Mouse (Mus musculus) cerebellum, adult (tissue): ENCODE results near the gene Zc3h14.

Experiments
- ATAC-seq: cut with Nextera tagmentation; 2 replicates; pipeline ENCODE4 v1.9.2; 2017; ENCODE audit warnings: mild to moderate bottlenecking, moderate library complexity, mixed read lengths; ENCODE audit not compliant: insufficient number of reproducible peaks, low FRiP score, low TSS enrichment

Zc3h14 gene

DNA sequence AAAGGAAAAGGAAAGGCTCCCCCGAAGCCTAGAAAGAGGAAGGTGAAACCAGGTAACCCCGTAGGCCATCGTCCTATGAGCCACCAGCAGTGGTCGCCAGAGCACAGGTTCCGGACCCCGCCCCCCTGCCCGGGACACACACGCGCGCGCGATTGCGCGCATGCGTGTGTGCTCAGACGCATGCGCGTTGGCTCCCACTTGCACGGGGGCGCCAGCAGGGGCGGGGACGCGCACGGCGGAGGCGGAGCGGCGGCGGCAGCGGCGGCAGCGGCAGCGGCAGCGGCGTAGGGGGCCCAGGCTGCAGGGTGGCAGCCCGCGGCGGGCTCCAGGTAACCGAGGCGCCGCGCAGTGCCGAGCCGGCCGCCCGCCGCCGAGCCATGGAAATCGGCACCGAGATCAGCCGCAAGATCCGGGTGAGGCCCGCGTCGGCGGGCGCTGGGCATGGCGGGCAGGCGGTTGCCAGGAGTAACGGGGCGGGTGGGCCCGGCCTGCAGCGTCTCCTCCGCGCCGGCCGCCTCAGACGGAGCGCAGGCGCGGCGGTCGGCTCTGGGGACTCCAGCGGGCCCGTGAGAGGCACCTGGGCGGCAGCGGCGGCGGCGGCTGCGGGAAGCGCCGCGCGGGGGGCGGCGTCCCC is at the start of gene Zc3h14:
Gene Zc3h14 (plus strand): TSS at position 219 of the 634 bp plus-strand sequence.
- ATAC-seq: peak; percentile 88

DNA sequence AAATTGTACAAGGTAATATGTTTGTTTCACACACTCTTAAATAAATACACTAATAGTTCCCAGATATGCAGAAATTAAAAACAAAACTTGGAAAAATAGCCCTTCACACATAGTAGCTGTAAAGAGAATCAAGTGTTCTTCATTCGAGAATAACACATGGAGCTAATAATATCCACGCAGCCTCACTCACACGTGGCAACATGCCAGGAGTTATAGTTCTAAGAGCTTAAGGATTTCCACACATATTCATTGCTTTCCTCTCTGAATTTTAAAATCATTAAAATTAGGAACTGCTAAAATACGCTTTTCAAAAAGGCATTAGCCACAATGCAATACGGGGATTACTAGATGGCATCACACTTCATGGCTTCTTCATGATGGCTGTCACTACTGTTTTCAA is 49.6 kb upstream of the Zc3h14 start:
- no peak for ATAC-seq

DNA sequence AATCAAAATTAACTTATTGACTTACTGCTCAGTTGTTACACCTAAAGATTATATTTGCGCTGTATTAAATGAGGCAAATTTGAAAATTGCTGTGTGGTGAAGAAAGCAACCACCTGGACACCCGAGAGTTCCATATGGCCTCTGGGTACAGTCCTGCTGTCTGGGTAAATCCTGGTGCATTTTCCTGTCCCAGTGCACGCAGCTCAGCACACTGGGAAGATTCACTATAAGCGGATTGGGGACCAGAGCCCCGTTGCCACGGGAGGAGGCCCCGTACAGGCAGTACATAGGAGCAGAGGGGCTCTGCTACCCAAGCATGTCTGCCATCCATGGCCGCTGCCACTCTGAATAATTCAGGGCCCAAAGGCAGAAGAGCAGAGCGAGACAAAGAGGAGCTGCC is 45.2 kb upstream of the Zc3h14 start:
- no peak for ATAC-seq

DNA sequence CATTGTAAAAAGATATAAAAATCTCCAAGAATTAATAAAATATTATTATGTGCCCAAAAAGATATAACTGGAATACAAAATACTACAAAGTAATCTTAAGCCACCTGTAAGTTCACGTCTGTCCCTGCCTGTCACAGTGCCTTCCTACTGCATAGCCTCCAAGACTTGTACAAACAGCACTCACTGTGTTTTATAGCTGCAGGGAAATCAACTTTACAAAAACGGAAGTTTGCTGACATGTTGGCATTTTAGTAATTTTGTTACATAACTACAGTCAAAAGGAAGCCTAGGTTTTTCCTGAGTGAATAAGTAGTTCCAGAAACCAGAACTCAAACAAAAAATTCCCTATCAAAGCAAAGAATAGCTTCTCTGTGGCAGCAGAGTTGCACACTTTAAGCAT is 43.2 kb upstream of the Zc3h14 start:
- ATAC-seq: no peak

DNA sequence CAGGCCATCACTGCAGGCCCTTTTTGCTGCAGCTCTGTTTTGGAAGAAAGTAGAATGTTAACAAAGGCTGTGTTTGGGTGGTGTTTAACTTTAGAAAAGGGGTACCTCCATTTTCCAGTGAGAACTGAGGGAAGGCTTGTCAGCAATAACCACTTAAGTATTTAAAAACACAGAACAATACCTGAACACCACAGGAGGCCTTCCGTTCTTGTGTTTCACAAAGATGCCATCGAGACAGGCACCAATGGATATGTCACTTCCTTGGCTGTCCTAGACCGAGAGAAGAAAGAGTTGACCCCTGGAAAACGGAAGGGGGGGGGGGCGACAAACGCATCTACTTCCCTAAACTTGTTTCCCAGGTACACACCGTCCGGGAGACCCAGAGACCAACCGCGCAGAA is 42.8 kb upstream of the Zc3h14 start:
- no peak for ATAC-seq

DNA sequence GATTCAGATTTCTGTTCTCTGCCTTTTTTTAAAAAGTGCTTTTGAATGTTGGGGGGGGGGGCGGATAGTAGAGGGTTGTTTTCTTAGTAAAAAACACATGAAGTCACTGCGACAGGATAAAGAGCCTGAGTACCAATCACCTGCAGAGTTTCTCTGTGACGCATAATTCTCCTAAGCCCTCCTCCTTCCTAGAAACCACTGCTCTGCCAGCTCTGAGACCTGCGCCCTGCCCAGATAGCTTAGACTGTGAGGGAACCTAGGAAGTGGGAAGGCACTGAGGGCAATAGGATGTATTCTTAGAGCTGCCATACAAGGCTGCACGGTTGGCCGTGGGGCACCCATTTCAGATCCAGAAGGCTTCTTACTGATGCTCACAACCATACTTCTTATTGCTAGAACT is 33.9 kb upstream of the Zc3h14 start:
- ATAC-seq: no peak

DNA sequence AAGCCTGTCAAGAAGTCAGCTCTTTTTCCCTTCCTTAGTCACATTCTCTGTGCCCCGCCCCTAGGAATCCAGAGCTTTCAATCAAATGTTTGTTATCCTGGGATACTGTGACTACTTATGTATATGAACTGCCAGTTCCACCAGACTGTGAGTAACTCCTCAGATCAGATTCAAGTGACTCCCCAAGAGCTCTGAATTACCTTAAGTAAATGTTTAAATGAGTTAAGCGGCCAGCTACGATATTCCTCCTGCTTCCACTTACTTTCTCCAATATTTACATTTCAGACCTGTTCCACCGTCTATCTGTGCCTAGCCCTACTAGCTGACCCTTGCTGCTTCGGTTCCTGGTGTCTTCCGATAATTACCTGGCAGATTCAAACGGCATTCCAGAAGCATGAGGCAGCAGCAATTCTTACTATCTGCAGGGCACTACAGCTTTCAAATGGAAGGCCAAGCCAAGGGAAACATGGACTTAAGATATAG is 33.1 kb upstream of the Zc3h14 start:
- no peak for ATAC-seq

DNA sequence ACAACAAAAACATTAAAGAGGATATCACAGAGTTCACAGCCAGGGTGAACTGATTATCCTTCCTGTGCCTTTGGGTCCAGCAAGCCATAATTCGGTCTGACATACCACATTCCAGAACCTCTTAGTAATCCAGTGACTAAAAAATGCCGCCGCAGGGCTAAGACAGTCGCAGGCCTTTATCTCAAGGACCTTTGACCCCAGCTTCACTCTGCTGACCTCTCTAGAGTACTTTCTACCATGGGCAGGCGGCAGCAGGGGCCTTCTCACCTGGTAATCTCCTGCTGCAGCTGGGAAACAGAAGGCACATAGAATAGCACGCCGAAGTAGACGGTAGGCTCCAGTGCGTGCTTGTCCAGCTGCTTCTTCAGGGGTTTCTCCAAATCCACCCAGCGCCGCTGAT is 32.0 kb upstream of the Zc3h14 start:
- ATAC-seq: no peak

DNA sequence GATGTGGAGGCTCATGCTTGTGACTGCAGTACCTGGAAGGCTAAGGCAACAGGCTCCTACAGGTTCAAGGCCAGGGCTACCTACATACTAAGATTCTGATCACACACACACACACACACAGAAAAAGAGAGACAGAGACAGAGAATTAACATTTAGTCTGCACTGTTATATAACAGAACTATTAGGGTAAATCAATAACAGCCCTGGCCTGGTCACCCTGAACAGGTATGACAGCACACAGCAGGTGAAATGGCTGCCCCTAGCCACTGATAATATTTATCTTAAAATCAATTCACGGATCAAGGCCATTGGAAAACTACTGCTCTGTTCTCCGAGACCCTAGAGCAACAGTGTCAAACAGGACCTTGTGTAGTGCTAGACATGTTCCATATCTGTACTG is 30.6 kb upstream of the Zc3h14 start:
- no peak for ATAC-seq

DNA sequence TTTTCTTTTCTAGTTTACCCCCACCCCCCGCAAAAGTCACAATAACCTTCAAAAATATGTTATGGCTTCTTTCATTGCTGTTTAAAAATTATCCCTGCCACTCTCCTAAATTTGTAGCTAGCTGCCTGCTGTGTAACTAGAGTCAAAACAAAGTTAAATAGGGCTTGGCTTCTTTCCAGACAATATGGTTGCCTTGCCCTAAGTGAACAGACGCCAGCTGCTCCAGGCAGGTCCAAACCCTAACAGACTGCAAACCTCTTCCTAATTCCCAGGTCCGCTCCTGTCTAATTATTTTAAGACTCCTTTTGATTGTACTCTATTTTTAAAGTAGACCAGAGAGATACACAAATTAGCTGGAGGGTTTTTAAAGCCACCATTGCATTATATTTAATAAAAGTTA is 26.1 kb upstream of the Zc3h14 start:
- ATAC-seq: peak; percentile 51

DNA sequence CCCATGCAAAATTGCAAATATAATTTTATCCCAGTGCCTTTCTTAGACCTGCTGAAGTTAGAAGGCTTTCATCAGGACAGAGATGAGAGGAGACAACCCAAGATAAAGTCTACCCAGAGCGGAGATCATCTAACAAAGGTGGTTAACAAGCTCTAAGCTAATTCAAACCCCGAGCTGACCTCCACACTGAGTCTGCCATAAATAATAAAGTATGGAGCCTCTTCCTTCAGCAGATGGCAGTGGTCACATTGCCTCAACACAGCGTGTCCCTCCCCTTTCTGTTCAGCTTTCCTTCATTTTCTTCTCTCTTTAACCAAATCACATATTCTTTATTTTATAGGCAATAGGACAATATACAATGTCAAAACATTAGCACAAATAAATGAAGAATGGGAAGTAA is 25.7 kb upstream of the Zc3h14 start:
- ATAC-seq: no peak

DNA sequence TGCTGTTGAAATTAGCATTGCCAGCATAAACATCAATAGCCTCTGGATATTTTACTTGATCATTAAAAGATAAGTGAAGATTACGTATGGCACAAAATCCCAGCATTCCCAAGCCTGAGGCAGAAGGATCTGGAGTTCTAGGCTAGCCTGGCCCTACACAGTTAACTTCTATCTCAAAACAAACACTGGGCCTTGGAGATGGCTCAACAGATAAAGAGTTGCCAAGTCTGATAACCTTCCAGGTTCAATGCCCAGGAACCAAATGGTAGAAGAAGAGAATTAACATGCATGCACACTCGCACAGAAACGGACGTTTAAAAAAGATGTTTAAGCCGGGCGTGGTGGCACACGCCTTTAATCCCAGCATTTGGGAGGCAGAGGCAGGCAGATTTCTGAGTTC is 22.5 kb upstream of the Zc3h14 start:
- no peak for ATAC-seq

DNA sequence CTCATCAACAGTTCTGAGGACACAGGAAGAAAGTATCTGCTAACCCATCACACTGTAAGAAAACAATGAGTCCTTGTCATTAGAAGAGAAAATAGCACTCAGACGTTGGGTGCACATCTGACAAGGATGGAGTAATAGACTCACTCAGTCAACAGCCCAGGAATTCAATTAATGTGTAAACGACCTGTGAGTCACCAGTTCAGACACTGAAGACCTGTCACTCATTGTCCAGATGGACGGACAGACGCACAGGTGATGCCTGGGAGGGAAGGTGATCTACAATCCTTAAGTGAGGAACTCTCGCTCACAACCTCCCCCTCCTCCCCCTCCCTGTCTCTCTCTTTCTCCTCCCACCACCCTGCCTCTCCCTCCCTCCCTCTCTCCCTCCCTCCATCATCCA is 21.8 kb upstream of the Zc3h14 start:
- ATAC-seq: no peak

DNA sequence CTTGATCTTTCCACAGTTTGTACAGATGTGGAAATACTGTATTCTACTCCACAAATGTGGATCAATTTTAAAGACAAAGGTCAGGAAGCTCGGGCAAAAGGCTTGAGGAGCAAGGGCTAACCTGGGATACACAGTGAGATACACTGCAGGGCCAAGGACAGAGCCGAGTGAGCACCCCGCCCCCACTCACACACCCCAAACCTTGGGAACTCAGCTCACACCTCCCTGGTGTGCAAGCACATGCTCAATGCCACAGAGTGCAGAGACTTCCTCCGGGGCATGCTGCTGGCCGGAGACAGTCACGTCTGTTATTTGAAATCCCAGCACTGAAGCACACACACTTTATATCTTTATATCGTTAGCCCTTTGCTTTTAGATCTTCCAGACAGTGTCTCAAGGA is 20.7 kb upstream of the Zc3h14 start:
- ATAC-seq: no peak

DNA sequence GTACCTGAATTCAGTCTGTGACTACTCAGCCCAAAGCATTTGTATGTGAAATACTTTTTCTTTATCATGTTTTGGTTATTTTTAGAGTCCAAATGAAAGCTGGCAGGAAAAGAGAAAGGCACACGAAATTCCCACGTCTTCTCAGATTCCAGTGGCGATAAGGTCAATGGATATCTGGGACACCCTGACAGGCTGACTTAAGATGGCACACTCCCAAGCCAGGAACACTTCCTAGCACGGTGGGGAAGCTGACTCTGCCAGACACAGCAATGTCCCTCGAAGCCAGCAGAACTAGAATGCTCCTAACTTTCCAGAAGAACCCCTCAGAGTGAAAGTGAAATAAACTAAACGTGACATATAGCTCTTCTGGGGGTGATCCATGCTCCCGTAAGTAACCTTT is 19.6 kb upstream of the Zc3h14 start:
- no peak for ATAC-seq

DNA sequence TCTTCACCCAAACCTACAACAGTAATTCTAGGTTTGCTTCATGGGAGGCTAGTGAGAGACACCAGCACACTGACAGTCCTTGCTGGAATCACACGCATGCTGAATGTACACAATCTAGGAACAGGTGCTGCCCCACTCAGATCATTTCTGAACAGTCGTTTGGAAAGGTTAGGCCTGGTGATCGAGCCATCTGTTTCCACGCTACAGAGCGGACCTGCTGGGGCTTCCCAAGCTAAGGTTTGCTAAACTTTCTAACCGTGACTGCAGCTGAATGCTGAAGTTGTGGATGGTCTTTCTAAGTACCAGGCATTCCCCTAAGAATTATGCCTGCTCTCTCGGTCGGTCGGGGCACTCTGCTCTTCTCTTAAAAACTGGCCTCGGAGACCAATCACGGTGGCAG is 16.1 kb upstream of the Zc3h14 start:
- ATAC-seq: peak; percentile 68

DNA sequence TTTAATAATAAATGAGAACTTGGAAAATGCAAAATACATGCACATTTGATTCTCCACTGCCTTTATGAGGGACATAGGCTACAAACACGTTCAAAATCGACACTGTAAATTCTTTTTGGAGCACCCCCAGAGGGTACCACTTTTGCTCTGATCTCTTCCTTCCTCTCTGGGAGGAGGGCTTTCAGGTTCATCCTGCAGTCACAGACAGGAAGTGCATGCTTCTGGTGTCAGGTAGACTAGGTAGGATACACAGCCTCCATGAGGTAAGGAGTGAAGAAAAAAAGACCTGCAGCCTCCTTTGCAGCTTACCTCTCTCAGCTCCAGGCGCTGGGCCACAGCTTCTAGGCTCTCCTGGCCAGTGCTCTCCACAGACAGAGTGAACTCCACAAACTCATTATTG is 13.6 kb upstream of the Zc3h14 start:
- no peak for ATAC-seq

DNA sequence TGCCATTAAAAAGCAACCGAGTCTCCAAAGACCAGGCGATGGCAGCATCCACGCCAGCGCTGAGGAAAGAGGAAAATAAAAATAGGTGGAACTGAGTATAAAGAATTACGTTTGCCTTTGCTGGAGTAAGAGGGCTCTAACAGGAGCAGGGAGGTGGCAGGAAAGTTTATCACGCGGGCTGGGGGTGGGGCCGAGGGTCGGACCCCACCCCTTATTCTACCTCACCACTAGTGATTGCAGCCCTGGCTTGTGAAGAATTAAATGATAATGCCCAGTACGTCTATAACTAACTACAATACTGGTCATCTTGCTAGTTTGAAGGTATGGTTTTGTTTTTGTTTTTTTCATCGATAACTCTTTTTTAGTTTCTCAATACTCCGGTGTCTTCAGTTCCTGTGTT is 13.0 kb upstream of the Zc3h14 start:
- no peak for ATAC-seq

DNA sequence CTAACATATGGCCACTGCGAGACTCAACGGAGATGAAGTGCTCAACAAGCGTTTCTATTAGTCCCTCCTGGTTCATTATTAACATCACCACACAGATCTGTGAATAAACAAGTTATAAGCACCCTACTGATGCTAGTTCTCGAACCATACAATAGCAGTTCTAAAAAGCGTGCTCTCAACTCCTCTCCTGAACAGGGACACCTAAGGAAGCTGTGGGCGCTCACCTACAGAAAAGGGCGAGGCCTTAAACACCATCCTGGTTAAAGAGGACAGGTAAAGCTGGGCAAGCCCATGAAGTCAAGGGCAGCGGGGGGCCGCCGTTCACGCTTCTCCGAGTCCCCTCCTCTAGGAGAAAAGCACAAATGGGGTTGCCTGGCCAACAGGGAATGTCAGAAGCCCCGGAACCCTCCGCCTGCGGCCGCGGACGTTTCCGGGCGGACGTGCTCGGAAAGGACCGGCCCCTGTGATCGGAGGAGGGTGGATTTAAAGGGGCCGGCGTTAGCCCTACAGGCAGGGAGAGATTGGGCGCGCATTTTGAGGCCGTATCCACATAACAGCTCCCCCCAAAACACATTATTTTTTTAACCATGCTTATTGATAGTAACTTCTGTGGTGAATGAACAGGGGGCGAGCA is 12.4 kb upstream of the Zc3h14 start:
- peak; percentile 75 for ATAC-seq

DNA sequence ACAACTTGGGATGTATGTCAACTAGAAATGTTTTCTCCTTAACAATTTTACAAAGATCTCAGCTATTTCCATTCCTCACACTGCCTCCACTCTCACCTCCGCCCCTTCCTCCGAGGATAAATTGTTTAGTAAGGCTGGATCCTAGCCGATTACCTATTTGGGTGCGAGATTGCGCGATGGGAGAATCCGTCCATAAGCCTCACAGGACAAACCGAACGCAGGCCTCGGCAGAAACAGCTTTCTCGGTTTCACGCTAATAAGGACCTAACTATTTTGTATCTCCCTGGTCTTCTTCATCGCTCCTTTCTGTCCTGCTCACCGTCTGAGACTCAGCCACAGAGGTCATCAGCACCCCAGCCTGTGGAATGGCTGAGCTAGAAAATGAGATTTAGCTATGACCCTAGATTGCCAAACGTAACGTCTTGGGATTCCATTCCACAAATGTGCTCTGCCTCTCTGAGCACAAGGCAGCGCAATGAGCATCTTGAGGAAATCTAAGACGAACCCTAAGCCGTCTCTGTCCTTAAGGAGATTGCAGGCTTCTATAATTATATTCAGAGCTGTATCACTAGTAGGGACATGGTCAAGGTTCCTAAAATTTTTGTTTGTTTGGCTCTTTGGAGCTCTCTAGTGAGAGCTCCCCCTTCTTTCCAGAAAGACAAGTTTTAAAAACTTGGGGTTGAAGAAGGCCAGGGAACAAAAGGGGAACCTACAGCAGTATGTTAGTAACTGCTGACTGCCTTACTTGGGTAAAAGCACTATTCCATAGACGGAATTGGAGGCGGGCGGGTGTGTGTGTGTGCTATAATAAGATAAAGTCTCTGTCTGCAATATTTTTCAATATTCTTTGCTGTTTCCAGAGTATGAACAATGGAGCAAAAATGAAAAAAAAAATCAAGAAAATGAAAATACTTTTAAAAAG is 11.6 kb upstream of the Zc3h14 start:
- ATAC-seq: no peak
